Mouse (Mus musculus) urinary bladder, postnatal 4 days (tissue): ENCODE data around the gene Cdh6.

Source experiments
- DNase-seq, 2 experiments: peaks; one replicate each; pipeline ENCODE4 v3.0.0; 2021 to 2022; ENCODE audit warnings: low spot score in 2 of 2

Gene Cdh6

GRCm38 (mm10) chr15:13063633-13064032, 109.8 kb downstream of the Cdh6 start:
- DNase-seq = no peak

- DNase-seq = no peak
Measured at GRCm38 (mm10) chr15:13057728-13058127, 115.7 kb downstream of the Cdh6 start.

DNA sequence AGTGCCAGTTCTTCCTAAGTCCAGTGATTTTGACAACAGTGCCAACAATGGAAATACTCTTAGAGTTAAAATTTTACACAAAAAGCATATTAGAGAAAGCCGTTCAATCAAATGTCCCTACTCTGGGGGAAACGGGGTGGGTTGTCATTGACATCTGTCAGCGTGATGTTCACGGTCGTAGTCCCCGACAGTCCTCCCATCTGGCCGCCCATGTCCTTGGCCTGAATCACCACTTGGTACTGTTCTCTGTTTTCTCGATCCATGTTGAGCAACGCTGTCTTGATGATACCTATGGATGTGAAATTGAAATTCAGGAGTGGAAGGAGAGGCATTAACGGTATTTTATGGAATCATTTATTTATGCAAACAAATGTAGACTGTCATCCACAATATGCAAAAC, 116.2 kb downstream of the Cdh6 start:
- DNase-seq = no peak

DNA sequence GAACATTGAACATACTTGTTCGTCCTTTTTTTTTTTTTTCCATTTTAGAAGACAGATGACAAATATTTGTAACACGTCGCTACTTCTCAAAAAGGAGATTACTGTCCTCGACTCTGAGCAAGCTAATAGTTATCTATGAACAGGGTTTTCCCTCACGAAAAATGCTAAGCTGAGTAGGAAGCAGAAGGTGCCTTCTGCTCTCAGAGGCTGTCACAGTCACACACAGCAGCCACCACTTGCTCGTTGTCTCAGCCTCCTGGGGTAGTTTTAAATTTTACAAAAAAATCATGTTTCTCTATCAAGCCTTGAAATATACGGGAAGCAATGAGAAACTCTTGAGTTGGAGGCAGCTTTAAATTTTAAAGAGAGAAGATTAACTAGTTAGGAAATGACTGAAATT, 125.6 kb downstream of the Cdh6 start:
- no peak for DNase-seq

DNA sequence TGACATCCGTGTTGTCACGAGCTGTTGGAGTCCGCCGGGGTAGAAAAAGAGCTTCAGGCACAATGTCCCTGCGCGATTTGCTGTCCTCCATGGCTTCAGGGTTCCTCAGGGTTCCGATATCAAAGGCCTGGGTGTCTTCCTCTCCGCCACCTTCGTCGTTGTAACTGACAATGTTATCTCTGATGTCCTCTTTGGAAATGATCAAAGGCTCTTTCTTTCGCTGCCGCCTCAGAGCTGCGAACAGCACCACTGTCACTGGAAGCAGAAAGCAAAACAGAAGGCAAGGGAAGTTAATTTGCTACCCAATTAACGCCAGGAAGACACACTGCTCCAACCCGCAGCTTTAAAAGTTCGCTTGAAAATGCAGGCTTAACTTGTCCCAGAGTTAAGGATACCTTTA, 139.0 kb downstream of the Cdh6 start:
- no peak for DNase-seq

- no peak for DNase-seq
Measured at GRCm38 (mm10) chr15:13030641-13031040, 142.8 kb downstream of the Cdh6 start.

DNA sequence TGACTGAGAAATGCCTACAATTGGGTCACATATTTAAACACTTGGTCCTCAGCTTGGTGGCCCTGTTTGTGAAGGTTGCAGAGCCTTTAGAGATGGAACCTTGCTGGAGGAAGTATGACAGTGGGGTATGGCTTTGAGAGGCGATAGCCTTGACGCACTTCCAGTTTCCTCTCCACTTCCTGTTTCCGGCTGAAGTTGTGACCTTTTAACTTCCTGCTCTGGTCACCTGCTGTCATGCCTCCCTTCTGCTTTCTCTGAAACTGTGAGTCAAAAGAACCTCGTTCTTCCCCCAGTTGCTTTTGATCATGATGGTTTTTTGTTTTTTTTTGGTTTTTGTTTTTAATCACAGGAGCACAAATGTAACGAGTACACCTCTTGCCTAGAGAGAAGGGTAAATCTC, 146.0 kb downstream of the Cdh6 start:
- DNase-seq = no peak

DNA sequence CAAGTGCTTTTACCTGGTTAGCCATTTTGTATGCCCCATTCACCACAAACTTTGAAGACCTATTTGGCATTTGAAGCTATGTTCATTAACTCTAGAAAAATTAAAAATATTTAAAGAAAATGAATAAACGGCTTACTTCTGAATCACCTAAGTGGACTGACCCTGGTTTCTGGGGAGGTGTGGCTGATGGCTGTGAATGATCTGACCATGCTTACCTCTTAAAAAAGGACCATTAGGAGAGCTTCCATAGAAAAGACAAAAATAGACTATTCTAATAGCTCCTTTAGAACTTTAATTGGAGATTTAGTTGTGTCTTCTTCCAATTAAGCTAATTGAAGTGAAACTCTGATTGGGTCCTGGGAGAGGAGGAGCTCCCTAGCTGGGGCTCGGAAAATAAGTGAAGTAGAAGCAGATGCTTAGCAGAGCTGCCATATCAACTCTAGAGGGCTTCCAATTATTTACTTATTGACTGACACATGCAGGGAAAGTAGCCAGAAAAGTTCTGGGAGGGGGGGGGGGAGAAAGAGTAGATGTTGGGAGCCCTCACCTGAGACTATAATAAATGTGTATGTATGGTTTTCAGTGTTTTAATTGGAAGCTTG, 156.6 kb downstream of the Cdh6 start:
- DNase-seq = no peak

DNA sequence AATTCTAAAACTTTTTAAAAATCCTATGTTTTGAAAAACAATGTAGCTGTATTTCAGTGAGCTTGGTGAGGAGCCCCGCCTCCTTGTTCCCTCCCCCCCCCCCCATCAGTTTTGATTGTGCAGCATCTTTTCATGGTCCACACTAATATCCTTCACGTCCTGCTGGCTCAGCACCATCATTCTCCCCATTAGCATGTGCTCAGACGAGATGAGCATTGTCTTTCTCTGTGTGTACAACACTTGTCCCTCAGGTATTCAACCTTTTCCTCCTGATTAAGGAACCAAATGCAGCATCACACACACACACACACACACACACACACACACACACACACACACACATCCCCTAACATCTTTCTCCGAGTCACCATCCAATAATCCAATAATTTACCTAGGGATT, 164.7 kb downstream of the Cdh6 start:
- DNase-seq = no peak

DNA sequence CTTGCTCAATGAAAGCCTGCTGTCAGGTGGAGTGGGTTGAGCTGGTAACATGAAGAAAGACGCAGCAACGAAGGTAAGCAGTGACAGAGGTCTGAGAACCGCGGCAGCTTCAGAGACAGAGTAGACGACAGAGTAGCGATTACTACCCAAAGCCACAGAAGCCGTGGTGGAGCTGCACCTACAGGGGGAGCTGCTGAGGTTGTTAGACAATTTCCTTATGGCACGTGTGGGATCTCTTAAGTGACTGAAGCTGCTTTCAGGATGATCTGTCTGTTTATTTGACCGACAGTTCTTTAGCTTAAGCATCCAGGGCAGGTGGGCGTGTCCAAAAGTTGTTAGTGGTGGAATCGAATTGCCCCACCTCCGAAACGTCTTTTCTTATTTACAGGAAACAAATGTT, 167.5 kb downstream of the Cdh6 start:
- no peak for DNase-seq

- no peak for DNase-seq
Measured at GRCm38 (mm10) chr15:13001549-13001948, 171.9 kb downstream of the Cdh6 start.

- DNase-seq = no peak
Measured at GRCm38 (mm10) chr15:12994563-12995359, 178.7 kb downstream of the Cdh6 start.
